Mouse (Mus musculus): ENCODE measurements around the gene Mfsd13b.
"Not testable (repeated sequence)": the region's sequence is repeated elsewhere in the genome, so short reads cannot be mapped to it uniquely, and the experiment has no call there.

Mfsd13b gene

GRCm38 (mm10) chr7:120982968-120983367 is 659 bp downstream of the Mfsd13b start:
- no peak for DNase-seq (ENCODE audit: low spot score)

- DNase-seq (ENCODE audit: low spot score): no peak
Measured at GRCm38 (mm10) chr7:120991191-120991590, 8.9 kb downstream of the Mfsd13b start.

GRCm38 (mm10) chr7:120999021-120999530 is 16.8 kb downstream of the Mfsd13b start:
- DNase-seq (ENCODE audit: low spot score): no peak

DNA sequence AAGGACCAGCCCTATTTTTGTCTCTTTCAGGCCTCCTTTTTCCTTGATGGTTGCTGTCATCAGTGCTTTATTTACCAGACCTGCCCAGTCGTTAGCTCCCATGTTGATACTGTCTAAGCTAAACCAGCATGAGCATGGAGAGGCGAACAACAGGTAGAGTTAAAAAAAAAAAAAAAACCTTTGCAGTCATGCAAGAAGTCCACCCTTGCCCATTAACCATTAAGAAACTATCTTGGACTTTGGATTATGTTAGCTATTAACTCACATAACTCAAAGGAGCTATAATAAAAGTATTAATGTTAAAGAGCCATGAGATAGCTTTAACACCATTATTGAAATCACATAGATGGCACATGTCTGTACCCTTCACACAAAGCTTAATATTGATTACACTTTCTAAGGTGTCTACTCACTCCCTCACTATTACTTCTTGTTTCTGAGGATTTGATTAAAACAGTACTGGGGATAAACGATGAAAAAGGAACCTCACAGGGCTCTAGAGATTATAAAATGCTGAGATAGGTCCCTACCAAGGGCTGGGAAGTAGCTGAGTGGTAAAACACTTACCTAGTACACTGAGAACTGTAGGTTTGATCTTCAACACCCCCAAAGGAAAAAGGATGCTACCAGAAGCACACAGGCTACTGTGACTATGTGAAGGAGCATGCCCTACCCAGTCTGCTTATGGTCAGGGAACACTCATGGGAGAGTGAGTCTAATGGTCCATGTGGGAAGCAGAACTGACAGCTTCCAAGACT is 17.9 kb downstream of the Mfsd13b start:
- DNase-seq (ENCODE audit: low spot score): no peak

DNA sequence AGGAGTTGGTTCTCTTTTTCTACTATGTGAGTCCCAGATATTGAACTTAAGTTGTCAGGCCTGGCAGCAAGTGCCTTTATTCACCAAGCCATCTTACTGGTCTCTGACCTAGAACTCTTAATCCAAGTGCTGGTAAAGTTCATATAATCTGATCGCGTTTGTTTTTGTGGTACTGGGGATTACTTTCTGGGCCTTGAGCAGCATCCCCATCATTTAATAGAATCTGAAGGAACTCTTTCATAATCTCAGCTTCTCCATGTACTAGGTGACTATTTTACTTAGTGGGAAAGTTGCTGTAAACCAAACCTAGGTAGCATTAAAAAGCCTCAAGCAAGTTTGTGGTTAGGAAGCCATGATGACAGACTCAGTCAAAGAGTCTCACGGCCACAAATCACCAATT is 19.6 kb downstream of the Mfsd13b start:
- no peak for DNase-seq (ENCODE audit: low spot score)

GRCm38 (mm10) chr7:121002407-121002928 is 20.2 kb downstream of the Mfsd13b start:
- DNase-seq (ENCODE audit: low spot score): no peak

DNA sequence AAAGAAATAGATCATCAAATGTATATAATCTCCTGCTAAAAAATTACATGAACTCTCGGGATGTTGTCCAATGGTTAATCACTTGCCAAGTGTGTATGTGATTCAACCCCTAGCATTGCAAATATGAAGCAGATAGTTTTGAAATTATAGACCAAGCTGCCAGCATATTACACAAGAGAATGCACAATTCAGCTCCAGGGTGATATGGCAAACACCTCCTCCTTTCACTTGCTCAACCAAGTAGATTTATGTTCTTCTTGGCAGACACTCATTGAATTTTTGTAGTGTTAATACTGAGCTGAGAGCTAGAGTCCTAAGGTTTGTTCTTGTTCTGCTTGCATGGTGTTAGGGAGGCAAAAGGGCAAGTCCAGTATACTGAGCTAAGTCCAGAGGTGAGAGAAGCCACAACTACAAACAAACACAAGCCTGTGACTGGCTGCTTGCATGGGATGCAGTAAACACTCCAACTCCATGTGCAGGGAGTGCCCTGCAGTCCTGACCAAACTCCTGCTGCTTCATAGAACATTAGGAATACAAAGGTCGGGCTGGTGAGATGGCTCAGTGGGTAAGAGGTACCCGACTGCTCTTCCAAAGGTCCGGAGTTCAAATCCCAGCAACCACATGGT is 21.6 kb downstream of the Mfsd13b start:
- DNase-seq (ENCODE audit: low spot score): no peak

GRCm38 (mm10) chr7:121011794-121012689 is 29.7 kb downstream of the Mfsd13b start:
- no peak for DNase-seq (ENCODE audit: low spot score)

DNA sequence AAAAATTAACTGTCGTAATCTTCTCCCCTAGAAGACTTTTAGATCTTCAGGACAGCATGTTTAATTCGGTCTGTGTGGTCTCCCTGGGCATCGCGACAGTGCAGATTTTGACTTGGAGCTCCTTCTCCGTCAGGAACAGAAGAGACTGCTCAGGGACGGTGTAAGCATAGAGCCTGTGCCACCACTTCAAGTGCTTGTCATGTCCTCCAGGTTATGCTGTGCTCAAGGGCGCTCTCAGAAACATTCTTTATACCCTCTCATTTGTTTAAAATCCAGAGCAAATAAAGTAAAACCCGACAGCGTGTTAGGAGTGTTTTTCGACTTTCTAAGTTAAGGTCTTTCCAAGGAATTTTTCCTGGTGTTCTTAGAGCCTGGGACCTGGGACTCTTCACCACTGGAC is 32.2 kb downstream of the Mfsd13b start:
- no peak for DNase-seq (ENCODE audit: low spot score)

- no peak for DNase-seq (ENCODE audit: low spot score)
Measured at GRCm38 (mm10) chr7:121018778-121019177, 36.5 kb downstream of the Mfsd13b start.

DNA sequence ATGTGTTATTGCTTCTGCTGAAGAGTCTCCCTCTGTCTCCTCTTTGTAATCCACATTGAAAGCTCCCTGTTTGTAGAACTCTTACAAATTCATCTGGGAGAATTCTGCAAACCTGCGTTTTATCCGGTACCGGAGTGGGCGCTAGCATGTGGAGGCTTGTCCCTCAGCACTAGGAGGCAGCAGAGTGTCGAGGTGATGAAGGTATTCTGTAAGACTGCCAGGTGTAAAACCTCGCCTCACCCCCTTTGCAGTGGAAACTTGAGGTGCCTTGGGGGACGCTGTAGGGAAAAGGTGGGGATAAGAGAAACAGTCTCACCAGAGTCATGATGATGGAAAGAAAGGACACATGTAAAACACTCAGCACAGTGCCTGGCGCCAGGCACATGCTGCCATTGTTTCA is 38.0 kb downstream of the Mfsd13b start:
- no peak for DNase-seq (ENCODE audit: low spot score)

- no peak for DNase-seq (ENCODE audit: low spot score)
Measured at GRCm38 (mm10) chr7:121025221-121026008, 43.1 kb downstream of the Mfsd13b start.

DNA sequence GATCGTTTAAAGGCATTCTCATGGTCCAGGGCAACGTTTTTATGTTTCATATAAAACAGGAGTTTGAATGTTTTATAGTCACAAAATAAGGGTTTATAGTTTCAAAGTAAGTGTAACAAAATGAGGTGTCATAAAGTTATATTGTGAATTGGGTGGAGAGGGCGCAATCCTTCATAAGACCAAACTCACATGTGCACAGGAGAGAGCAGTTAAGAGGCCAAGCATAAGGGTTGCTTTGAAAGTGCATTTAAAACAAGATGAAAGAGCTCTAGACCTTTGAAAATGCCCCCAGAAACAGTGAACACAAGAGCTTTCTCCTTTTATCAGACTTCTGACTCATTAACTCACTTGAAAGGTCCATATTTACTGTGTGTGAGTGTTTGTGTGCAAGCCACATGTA is 44.0 kb downstream of the Mfsd13b start:
- DNase-seq (ENCODE audit: low spot score): no peak

GRCm38 (mm10) chr7:121029947-121030346 is 47.6 kb downstream of the Mfsd13b start:
- DNase-seq (ENCODE audit: low spot score): not testable (repeated sequence)

- peak; percentile 94 for DNase-seq (ENCODE audit: low spot score)
Measured at GRCm38 (mm10) chr7:121033856-121034652, 51.7 kb downstream of the Mfsd13b start, which contains the start of gene Mettl9. Gene Mettl9 (plus strand): TSS chr7:121034445.

DNA sequence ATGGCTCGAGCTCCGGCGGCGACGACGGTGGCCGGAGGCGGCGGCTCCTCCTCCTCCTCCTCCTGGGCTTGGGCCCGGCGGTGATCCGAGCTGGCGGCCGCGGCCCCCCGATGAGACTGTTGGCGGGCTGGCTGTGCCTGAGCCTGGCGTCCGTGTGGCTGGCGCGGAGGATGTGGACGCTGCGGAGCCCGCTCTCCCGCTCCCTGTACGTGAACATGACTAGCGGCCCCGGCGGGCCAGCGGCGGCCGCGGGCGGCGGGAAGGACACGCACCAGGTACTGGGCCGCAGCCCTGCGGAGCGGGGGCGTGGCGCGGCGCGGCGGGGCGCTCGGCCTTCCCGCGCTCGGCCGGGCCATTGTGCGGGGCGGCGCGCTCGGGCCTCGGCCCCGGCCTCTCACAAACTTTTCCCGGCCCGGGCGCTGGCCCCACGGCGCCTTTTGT is 52.4 kb downstream of the Mfsd13b start:
- DNase-seq (ENCODE audit: low spot score): no peak

- DNase-seq (ENCODE audit: low spot score): no peak
Measured at GRCm38 (mm10) chr7:121035161-121035721, 52.9 kb downstream of the Mfsd13b start.

DNA sequence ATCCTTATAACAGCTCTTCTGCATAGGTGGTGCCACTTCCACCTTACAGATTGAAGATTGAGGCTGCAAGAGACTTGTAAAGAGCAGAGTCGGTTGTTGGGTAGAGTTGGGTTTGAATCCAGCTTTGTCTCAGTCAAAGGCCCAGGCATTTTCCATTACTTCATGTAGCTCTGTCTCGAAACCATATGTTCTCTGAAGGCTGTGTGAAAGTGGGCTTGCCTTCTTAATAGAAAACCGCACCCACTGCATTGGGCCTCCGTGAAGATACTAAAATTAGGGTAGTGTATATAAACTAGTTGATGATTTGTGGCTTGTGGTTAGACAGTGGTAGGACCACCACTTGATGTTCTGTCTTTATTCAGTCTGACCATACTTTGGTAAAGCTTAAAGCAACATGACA is 58.3 kb downstream of the Mfsd13b start:
- DNase-seq (ENCODE audit: low spot score): no peak

DNA sequence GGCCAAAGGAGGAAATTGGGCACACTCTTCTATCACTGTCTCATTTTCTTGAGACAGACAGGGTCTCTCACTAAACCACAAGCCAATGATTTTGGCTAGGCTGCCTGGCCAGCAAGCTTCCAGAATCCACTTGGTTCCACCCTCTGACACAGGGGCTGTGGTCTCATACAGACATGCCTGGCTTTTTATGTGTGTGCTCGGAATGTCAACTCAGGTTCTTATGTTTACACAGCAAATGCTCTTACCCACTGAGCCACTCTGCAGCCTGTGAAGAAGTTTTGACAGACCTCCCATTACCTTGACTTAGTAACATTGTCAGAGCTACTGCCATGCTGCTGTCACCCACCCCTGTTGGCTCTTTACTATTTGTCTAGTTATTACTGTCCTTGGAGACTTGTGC is 59.7 kb downstream of the Mfsd13b start:
- DNase-seq (ENCODE audit: low spot score): no peak

- DNase-seq (ENCODE audit: low spot score): no peak
Measured at GRCm38 (mm10) chr7:121043004-121043403, 60.7 kb downstream of the Mfsd13b start.

Data from ovary, postnatal 36 days (tissue).